Mouse (Mus musculus): ENCODE results near the gene Gm43064. TPM values are rescaled to one million over a fixed set of nuclear protein-coding genes. Genes with fewer than 3 reads are reported as not detected.

Gene Gm43064
- total and polyA plus RNA-seq, 2 experiments from 2014 or later, result 0.35 to 3.2 TPM

DNA sequence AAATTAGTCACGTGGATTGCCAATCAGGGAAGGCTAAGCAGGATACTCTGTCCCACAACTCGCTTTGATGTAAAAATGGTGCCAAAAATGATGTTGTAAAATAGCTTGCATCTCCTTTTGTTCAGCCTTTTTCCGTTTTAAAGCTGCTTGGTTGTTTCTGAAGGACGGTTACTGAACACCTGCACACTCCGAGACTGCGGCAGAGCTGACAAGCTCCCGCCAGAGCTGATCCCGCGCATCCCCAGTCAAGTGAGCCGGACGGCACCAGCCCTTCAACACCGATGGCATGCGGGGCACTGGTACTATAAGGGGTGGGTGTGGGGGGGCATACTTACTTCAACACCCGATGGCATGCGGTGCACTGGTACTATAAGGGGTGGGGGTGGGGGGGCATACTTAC is 35.4 kb upstream of the Gm43064 start:
- WGBS, result 84% methylated on average over 15 of the region's 15 CpGs
- DNase-seq (ENCODE audit: low spot score), result no peak
- H3K27me3 ChIP-seq (ENCODE audit: insufficient read depth, low read length), result no peaks in the 10 kb centered on the region
- H3K36me3 ChIP-seq (ENCODE audit: insufficient read depth, low read length), result peaks cover 2% of the 10 kb centered on the region
- ATAC-seq (ENCODE audit: low FRiP score), result no peak
- no peak overlapping the region for H3K4me2 ChIP-seq (ENCODE audit: low read depth, low read length, poor library complexity, severe bottlenecking)
- no peaks in the 10 kb centered on the region for H3K9me3 ChIP-seq (ENCODE audit: low read length)
- H3K4me1 ChIP-seq (ENCODE audit: insufficient read depth, low read length), result no peaks in the 10 kb centered on the region
- H3K4me3 ChIP-seq (ENCODE audit: low read depth, low read length), result no peak overlapping the region
- H3K27ac ChIP-seq (ENCODE audit: low read depth, low read length), result no peak overlapping the region
- H3K9ac ChIP-seq (replicated peaks; ENCODE audit: low read length, poor library complexity, severe bottlenecking), result no peak overlapping the region
- no peak for TF ChIP-seq CTCF (IDR thresholded peaks at IDR 0.05)

DNA sequence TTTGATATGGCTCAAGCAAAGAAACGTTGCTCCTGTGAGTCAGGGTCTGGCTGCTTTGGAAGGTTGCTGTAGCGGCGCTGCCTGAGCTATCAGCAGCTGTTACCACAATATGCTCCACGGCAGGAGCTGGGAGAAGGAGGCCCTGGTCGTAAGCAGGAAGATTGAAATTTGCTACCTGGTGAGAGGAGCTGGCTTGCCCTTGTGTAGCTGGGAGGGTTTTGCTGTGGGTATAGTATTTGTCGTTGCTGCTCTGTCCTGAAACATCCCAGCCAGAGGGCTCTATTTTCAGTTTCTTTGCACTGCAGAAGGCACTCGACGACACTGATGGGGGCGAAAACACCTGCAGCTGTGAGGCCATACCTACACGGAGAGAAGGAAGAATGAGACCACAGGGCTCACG is 31.4 kb upstream of the Gm43064 start:
- DNase-seq (ENCODE audit: low spot score), result no peak
- TF ChIP-seq CTCF (IDR thresholded peaks at IDR 0.05), result no peak
- H3K4me2 ChIP-seq (ENCODE audit: low read depth, low read length, poor library complexity, severe bottlenecking), result no peak overlapping the region
- no peaks in the 10 kb centered on the region for H3K4me1 ChIP-seq (ENCODE audit: insufficient read depth, low read length)
- no peak overlapping the region for H3K9ac ChIP-seq (replicated peaks; ENCODE audit: low read length, poor library complexity, severe bottlenecking)
- no peak for ATAC-seq (ENCODE audit: low FRiP score)
- WGBS, result 88% methylated on average over 11 of the region's 11 CpGs
- H3K9me3 ChIP-seq (ENCODE audit: low read length), result no peaks in the 10 kb centered on the region
- no peak overlapping the region for H3K4me3 ChIP-seq (ENCODE audit: low read depth, low read length)
- H3K36me3 ChIP-seq (ENCODE audit: insufficient read depth, low read length), result peaks cover 2% of the 10 kb centered on the region
- no peaks in the 10 kb centered on the region for H3K27me3 ChIP-seq (ENCODE audit: insufficient read depth, low read length)
- H3K27ac ChIP-seq (ENCODE audit: low read depth, low read length), result no peak overlapping the region

DNA sequence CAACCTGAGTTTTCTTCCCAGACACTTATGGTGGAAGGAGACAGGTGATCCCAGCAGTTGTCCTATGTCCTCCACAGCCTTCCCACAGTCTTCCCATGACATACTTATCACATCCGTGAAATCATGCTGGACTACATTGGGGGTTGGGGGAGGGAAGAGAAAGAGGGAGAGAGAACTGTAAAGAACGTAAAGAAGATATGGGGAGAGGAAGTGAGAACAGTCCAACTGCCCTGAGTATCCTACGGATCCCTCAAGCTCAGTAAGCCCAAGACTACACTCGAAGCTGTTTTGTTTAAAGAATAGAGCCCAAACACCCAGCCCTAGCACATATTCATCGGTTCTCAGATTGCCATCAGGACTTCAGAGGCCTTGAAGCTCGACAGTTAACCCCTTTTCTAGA is 30.7 kb upstream of the Gm43064 start:
- Histone ChIP-seq H3K4me1 (ENCODE audit: insufficient read depth, low read length) (no peaks in the 10 kb centered on the region), H3K9ac (replicated peaks; ENCODE audit: low read length, poor library complexity, severe bottlenecking) (no peak overlapping the region), H3K27ac (ENCODE audit: low read depth, low read length) (no peak overlapping the region), H3K4me3 (ENCODE audit: low read depth, low read length) (no peak overlapping the region), H3K4me2 (ENCODE audit: low read depth, low read length, poor library complexity, severe bottlenecking) (no peak overlapping the region), H3K27me3 (ENCODE audit: insufficient read depth, low read length) (no peaks in the 10 kb centered on the region), H3K36me3 (ENCODE audit: insufficient read depth, low read length) (no peaks in the 10 kb centered on the region; the same call in 1 of the 2 replicates), H3K9me3 (ENCODE audit: low read length) (no peaks in the 10 kb centered on the region)
- no peak for TF ChIP-seq CTCF (IDR thresholded peaks at IDR 0.05)
- DNase-seq (ENCODE audit: low spot score) (no peak), ATAC-seq (ENCODE audit: low FRiP score) (no peak)
- WGBS, result 87% methylated on average over 6 of the region's 6 CpGs

DNA sequence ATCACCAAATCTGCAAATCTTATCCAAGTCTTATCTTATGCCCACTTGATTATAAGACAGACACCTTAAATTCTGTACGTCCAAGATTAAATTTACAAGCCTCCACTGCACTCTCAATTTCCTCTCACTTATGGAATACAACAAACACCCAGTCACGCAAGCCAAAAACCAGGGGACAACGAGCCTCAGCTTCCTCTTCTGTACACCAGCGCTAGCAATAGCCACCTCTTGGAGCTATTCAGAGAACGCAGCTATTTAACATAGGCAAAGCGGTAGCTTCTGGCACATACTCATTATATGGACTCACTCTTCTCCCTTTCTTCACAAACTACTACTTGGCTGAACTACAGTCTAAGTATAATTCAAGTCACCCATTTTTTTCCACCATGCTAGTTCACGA is 30.2 kb upstream of the Gm43064 start:
- H3K4me1 ChIP-seq (ENCODE audit: insufficient read depth, low read length), result no peaks in the 10 kb centered on the region
- no peak for TF ChIP-seq CTCF (IDR thresholded peaks at IDR 0.05)
- H3K36me3 ChIP-seq (ENCODE audit: insufficient read depth, low read length), result no peaks in the 10 kb centered on the region; the same call in 1 of the 2 replicates
- WGBS, result 82% methylated on average over 7 of the region's 7 CpGs
- H3K4me3 ChIP-seq (ENCODE audit: low read depth, low read length), result no peak overlapping the region
- ATAC-seq (ENCODE audit: low FRiP score) (no peak), DNase-seq (ENCODE audit: low spot score) (no peak)
- H3K9ac ChIP-seq (replicated peaks; ENCODE audit: low read length, poor library complexity, severe bottlenecking), result no peak overlapping the region
- no peak overlapping the region for H3K27ac ChIP-seq (ENCODE audit: low read depth, low read length)
- no peaks in the 10 kb centered on the region for H3K9me3 ChIP-seq (ENCODE audit: low read length)
- H3K27me3 ChIP-seq (ENCODE audit: insufficient read depth, low read length), result no peaks in the 10 kb centered on the region
- H3K4me2 ChIP-seq (ENCODE audit: low read depth, low read length, poor library complexity, severe bottlenecking), result no peak overlapping the region

DNA sequence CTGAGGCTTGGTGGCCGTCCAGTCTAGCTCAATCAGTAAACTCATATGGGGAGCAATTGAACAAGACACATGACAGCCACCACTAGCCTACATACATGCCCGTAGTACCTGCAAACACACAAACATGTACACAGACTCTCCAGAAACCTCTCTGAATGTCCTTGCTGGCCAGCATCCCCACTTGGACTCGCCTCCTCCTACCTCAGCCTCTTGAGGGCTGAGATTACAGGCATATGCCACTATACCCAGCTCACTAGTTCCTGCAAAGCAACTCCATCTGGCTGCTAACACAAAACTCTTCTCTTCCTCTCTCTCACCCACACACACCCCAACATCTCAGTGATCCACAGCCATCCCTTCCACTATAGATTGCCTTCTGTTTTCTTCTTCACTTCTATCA is 29.1 kb upstream of the Gm43064 start:
- Histone ChIP-seq H3K4me3 (ENCODE audit: low read depth, low read length) (no peak overlapping the region), H3K36me3 (ENCODE audit: insufficient read depth, low read length) (no peaks in the 10 kb centered on the region; the same call in 1 of the 2 replicates), H3K4me2 (ENCODE audit: low read depth, low read length, poor library complexity, severe bottlenecking) (no peak overlapping the region), H3K9me3 (ENCODE audit: low read length) (no peaks in the 10 kb centered on the region), H3K4me1 (ENCODE audit: insufficient read depth, low read length) (no peaks in the 10 kb centered on the region), H3K27ac (ENCODE audit: low read depth, low read length) (no peak overlapping the region), H3K9ac (replicated peaks; ENCODE audit: low read length, poor library complexity, severe bottlenecking) (no peak overlapping the region), H3K27me3 (ENCODE audit: insufficient read depth, low read length) (no peaks in the 10 kb centered on the region)
- no peak for DNase-seq (ENCODE audit: low spot score)
- 96% methylated on average over 3 of the region's 3 CpGs for WGBS
- no peak for ATAC-seq (ENCODE audit: low FRiP score)
- no peak for TF ChIP-seq CTCF (IDR thresholded peaks at IDR 0.05)

DNA sequence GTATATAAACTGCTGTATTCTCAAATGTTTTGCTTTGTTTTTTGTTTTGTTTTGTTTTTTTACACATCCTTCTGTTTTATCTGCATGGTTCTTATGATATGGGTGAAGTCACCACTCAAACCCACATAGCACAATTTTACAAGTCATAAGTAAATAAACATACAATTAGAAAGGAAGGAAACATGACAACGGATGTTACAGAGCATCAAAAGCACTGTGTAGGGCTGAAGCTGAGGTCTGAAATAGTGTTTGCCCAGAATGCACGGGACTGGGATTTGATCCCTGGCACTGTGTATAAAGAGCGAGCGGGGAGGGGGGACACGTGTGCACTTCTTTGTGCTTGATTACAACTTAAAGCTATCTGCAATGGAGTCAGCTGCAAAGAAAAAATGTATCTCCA is 28.6 kb upstream of the Gm43064 start:
- Histone ChIP-seq H3K27ac (ENCODE audit: low read depth, low read length) (no peak overlapping the region), H3K9ac (replicated peaks; ENCODE audit: low read length, poor library complexity, severe bottlenecking) (no peak overlapping the region), H3K27me3 (ENCODE audit: insufficient read depth, low read length) (no peaks in the 10 kb centered on the region), H3K4me1 (ENCODE audit: insufficient read depth, low read length) (no peaks in the 10 kb centered on the region), H3K4me2 (ENCODE audit: low read depth, low read length, poor library complexity, severe bottlenecking) (no peak overlapping the region), H3K4me3 (ENCODE audit: low read depth, low read length) (no peak overlapping the region), H3K9me3 (ENCODE audit: low read length) (no peaks in the 10 kb centered on the region), H3K36me3 (ENCODE audit: insufficient read depth, low read length) (no peaks in the 10 kb centered on the region; the same call in 1 of the 2 replicates)
- no peak for TF ChIP-seq CTCF (IDR thresholded peaks at IDR 0.05)
- ATAC-seq (ENCODE audit: low FRiP score) (no peak), DNase-seq (ENCODE audit: low spot score) (no peak)
- 76% methylated on average over 5 of the region's 5 CpGs for WGBS

Measured in midbrain, postnatal 0 days (tissue).